Mouse (Mus musculus): ENCODE data around the gene Gm26741.
A peak's percentile ranks its signal among the peaks of the same experiment; 100 is the strongest.

GRCm38 (mm10) chr10:52384823-52385610 is 26.4 kb downstream of the Gm26741 start:
- no peak for TF ChIP-seq POLR2A (IDR thresholded peaks at IDR 0.05; ENCODE audit: extremely low read depth, insufficient read depth, low read length)
- peak; percentile 97 for TF ChIP-seq CTCF (IDR thresholded peaks at IDR 0.05; ENCODE audit: extremely low read depth, insufficient read depth, low read length)
